Mouse (Mus musculus): ENCODE data around the gene E330014E10Rik.
"Not testable (repeated sequence)": the region's sequence is repeated elsewhere in the genome, so short reads cannot be mapped to it uniquely, and the experiment has no call there.

E330014E10Rik gene

GRCm38 (mm10) chr5:95775690-95776089, at the start of gene E330014E10Rik:
Gene E330014E10Rik (plus strand): TSS chr5:95775990.
- DNase-seq: not testable (repeated sequence)

GRCm38 (mm10) chr5:95736073-95736472, 39.7 kb upstream of the E330014E10Rik start, which contains the start of gene Gm7978:
Gene Gm7978 (minus strand): TSS chr5:95736173.
- DNase-seq: not testable (repeated sequence)

GRCm38 (mm10) chr5:95741714-95742113, 34.1 kb upstream of the E330014E10Rik start, which contains the start of gene Gm7982:
Gene Gm7982 (plus strand): TSS chr5:95742014.
- DNase-seq: not testable (repeated sequence)

- DNase-seq: peak in 1 of 2 experiments; percentile 48
Observed at GRCm38 (mm10) chr5:95810841-95811240, 35.1 kb downstream of the E330014E10Rik start.

- no peak for DNase-seq
Observed at GRCm38 (mm10) chr5:95836580-95836979, 60.8 kb downstream of the E330014E10Rik start.

- DNase-seq: no peak
Observed at GRCm38 (mm10) chr5:95854030-95854429, 78.2 kb downstream of the E330014E10Rik start.
